Mouse (Mus musculus) kidney, embryonic 16.5 days (tissue): ENCODE measurements around the gene Sub1. TPM values are rescaled to one million over a fixed set of nuclear protein-coding genes. Genes with fewer than 3 reads are reported as not detected.

ENCODE experiments used
- ATAC-seq: fragments of 200-750 bp; cut with Nextera tagmentation; 2 replicates; pipeline ENCODE4 v1.8.0; 2017; ENCODE audit warnings: moderate TSS enrichment; ENCODE audit not compliant: low FRiP score, low TSS enrichment
- H3K27ac ChIP-seq: fragments of 300-500 bp; sonication (generic); 2 replicates; pipeline ENCODE4 v1.5.1; 2014; ENCODE audit warnings: low read length
- H3K27me3 ChIP-seq: fragments of 300-500 bp; sonication (generic); 2 replicates; pipeline ENCODE4 v1.6.1; 2014; ENCODE audit warnings: low read length, control low read depth, mixed read lengths; ENCODE audit not compliant: insufficient read depth
- H3K36me3 ChIP-seq: fragments of 300-500 bp; sonication (generic); 2 replicates; pipeline ENCODE4 v1.6.1; 2014; ENCODE audit warnings: low read length, control low read depth, mixed read lengths; ENCODE audit not compliant: insufficient read depth
- H3K4me1 ChIP-seq: fragments of 300-500 bp; sonication (generic); 2 replicates; pipeline ENCODE4 v1.6.1; 2014; ENCODE audit warnings: low read length, control low read depth, mixed read lengths; ENCODE audit not compliant: insufficient read depth
- H3K4me2 ChIP-seq: fragments of 300-500 bp; sonication (generic); replicated peaks from 2 replicates; pipeline ENCODE4 v1.6.1; 2014; ENCODE audit warnings: low read depth, low read length
- H3K4me3 ChIP-seq: fragments of 300-500 bp; sonication (generic); 2 replicates; pipeline ENCODE4 v1.5.1; 2014; ENCODE audit warnings: mild to moderate bottlenecking, low read length
- H3K9ac ChIP-seq: fragments of 300-500 bp; sonication (generic); replicated peaks from 2 replicates; pipeline ENCODE4 v1.6.1; 2014; ENCODE audit warnings: low read length
- H3K9me3 ChIP-seq: fragments of 300-500 bp; sonication (generic); 2 replicates; pipeline ENCODE4 v1.6.1; 2016; ENCODE audit warnings: low read length, control low read depth
- WGBS: fragments of 180-500 bp; shearing (Covaris S2); extraction: QIAGEN DNeasy Blood & Tissue Kit; methylation state at CpG from one replicate; pipeline ENCODE4 v1.1.7; 2014; 5-methylcytosine and 5-hydroxymethylcytosine counted together
- polyA plus RNA-seq: library from polyadenylated mRNA; unstranded; fragments of >200 nt; fragmentation: Nextera tagmentation; extraction: Ambion mirVana; gene quantifications from 2 replicates; pipeline ENCODE4 v1.2.1, GENCODE M21; 2015

The Sub1 gene
- polyA plus RNA-seq, 1 experiment from 2014 or later: 637 TPM

DNA sequence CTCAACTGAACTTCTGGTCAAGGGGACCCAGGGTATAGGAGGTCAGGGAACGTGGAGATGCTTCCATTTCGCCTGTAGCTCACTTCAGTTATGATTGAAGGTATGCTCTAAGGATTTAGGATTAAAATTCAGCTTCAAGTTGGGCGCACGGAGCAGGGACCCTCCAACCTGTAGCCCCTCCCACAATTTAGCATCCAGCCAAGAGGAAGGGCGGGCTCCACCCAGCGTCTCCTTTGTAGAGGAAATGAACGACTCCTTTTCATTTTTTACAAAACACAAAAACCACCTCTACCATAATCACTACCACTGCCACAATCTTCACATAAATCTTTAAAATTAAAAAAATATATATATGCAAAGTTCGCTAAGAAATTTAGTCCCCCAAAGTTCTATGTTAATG lies 35.1 kb upstream of the Sub1 start:
- 91% methylated on average over 8 of the region's 8 CpGs for WGBS
- Histone ChIP-seq H3K9me3 (0 out of 2 replicates have a peak, but pooled peaks cover 2% of the 10 kb centered on the region), H3K27me3 (no peaks in the 10 kb centered on the region), H3K4me3 (no peak overlapping the region), H3K36me3 (no peaks in the 10 kb centered on the region), H3K4me1 (no peaks in the 10 kb centered on the region), H3K27ac (no peak overlapping the region), H3K4me2 (no peak overlapping the region), H3K9ac (no peak overlapping the region)
- no peak for ATAC-seq

DNA sequence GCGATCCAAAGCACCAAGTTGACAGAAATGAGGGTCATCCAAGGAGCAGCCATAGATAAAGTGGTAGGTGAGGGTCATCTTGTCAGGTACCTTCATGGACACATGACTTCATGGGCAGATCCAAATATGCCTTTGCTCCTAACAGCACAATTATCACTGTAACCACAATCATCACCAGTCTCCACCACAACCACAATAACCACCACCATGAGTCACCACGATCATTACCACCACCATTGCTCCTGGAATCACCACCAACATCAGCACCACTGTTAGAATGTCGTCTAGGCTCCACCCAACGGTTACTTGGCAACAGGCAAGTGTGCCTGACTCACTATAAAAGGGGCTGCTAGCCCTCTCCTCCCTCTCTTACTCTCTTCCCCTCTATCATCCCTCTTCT lies 33.4 kb upstream of the Sub1 start:
- Histone ChIP-seq H3K4me3 (no peak overlapping the region), H3K9ac (no peak overlapping the region), H3K27ac (no peak overlapping the region), H3K4me2 (no peak overlapping the region), H3K36me3 (no peaks in the 10 kb centered on the region), H3K9me3 (0 out of 2 replicates have a peak, but pooled peaks cover 2% of the 10 kb centered on the region), H3K27me3 (no peaks in the 10 kb centered on the region), H3K4me1 (no peaks in the 10 kb centered on the region)
- ATAC-seq: no peak
- WGBS: 78% methylated on average over 4 of the region's 4 CpGs

DNA sequence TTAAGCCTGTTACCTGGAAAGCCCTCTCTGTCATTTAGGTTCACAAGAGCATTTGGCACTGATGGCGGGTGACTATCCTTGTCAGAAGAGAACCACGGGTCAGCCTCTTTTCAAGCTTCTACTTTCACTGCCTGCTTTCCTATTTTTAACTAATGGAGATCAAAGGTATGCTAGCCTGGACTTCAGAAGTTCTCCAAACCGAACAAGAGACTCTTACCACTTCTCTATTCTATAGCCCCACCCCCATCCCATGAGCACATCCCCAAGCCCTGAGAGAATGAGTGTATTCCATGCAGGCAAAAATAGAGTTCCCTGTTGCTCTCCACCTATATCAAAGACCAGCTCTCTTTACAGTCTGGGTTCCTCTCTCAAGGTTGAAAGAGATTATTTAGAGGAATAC lies 31.0 kb upstream of the Sub1 start:
- Histone ChIP-seq H3K9me3 (0 out of 2 replicates have a peak, but pooled peaks cover 2% of the 10 kb centered on the region), H3K9ac (no peak overlapping the region), H3K36me3 (no peaks in the 10 kb centered on the region), H3K27me3 (no peaks in the 10 kb centered on the region), H3K4me2 (no peak overlapping the region), H3K4me3 (no peak overlapping the region), H3K4me1 (no peaks in the 10 kb centered on the region), H3K27ac (no peak overlapping the region)
- ATAC-seq: no peak
- 79% methylated on average over 3 of the region's 3 CpGs for WGBS

DNA sequence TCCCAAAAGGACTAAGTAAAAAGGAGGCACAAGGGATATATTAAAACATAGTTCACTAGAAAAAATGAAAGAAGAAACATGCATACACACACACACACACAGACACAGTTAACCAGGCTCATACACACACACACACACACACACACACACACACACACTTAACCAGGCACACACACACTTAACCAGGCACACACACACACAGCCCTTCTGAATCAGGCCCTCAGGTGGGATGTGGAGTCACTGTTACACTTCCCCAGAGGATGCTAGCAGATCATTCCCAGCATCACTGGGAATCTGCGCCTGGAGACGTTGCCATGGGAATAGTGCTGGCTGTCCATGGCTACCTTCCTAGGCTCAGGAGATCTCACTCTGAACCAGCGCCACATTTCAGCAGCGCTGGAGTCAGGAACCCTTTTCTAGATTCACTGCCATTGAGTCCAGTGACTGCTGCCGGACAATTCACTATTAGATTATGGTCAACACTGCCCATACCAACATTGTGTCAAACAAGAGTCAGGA lies 30.2 kb upstream of the Sub1 start:
- no peak overlapping the region for H3K27ac ChIP-seq
- no peak overlapping the region for H3K9ac ChIP-seq
- H3K4me1 ChIP-seq: no peaks in the 10 kb centered on the region
- no peaks in the 10 kb centered on the region for H3K36me3 ChIP-seq
- no peaks in the 10 kb centered on the region for H3K27me3 ChIP-seq
- no peak overlapping the region for H3K4me2 ChIP-seq
- no peak overlapping the region for H3K4me3 ChIP-seq
- no peak for ATAC-seq
- H3K9me3 ChIP-seq: 0 out of 2 replicates have a peak, but pooled peaks cover 2% of the 10 kb centered on the region
- WGBS: 91% methylated on average over 5 of the region's 5 CpGs

DNA sequence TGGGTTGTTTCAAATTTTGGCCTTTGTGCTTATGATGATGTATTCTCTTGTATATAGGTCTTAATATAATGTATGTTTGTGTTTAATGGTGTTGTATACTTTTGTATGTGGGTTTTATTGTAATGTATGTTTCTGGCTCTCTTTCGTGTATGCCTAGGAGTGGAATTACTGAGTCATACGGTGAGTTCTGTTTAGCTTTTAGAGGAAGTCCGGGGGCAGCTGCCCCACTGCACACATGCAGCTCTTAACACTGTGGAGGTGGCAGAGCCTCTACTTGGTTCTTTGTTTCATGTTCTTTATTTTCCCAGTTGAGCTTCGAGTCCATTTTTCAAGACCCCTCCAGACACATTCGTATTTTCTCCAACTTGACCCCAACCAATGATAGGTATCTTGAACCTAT lies 29.2 kb upstream of the Sub1 start:
- Histone ChIP-seq H3K27me3 (no peaks in the 10 kb centered on the region), H3K4me2 (no peak overlapping the region), H3K4me1 (no peaks in the 10 kb centered on the region), H3K36me3 (no peaks in the 10 kb centered on the region), H3K9me3 (0 out of 2 replicates have a peak, but pooled peaks cover 2% of the 10 kb centered on the region), H3K4me3 (no peak overlapping the region), H3K9ac (no peak overlapping the region), H3K27ac (no peak overlapping the region)
- 78% methylated on average over 5 of the region's 5 CpGs for WGBS
- ATAC-seq: no peak

DNA sequence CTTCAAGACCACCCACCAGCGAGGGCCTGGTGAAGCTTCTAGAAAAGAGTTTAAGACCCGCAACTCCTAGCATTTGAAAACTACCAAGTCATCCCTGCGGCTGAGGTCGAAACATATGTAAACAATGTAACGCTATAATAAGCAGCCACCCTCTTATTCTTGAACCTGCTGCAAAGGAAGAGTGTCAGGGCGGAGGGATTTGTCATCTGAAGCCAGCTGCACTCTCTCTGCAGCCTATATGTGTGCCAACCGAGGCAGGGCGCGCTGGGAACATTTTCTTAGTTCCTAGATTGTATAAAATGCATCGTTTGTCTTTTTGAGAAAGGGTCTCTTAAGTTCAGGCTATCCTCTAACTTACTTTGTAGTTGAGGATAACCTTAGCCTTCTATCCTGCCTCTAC lies 28.6 kb upstream of the Sub1 start:
- WGBS: 83% methylated on average over 10 of the region's 10 CpGs
- Histone ChIP-seq H3K36me3 (no peaks in the 10 kb centered on the region), H3K4me1 (no peaks in the 10 kb centered on the region), H3K9ac (no peak overlapping the region), H3K9me3 (0 out of 2 replicates have a peak, but pooled peaks cover 2% of the 10 kb centered on the region), H3K27ac (no peak overlapping the region), H3K4me2 (no peak overlapping the region), H3K4me3 (no peak overlapping the region), H3K27me3 (no peaks in the 10 kb centered on the region)
- no peak for ATAC-seq

DNA sequence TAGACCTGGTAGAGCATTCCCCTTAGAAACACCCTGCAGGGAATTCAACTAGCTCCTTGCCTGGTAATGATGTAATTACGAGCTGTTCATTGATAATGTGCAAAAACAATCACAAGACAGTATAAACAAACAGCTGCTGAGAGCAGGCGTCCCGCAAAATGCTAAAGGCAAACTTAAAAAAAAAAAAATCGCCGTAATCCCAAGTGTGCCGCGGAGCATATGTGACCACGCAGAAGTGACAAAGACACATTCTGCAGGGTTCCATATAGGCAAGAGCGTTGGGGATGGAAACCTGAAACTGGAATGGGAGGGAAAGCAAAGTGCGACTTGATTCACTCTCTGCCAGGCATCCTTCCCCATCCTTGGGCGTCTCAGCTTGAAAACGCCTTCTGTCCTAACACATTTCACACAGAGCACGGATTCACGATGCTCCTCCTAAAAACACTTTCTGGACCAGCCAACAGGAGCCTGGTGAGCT lies 28.0 kb upstream of the Sub1 start:
- H3K27me3 ChIP-seq: no peaks in the 10 kb centered on the region
- H3K4me2 ChIP-seq: no peak overlapping the region
- no peak for ATAC-seq
- H3K4me1 ChIP-seq: no peaks in the 10 kb centered on the region
- no peak overlapping the region for H3K9ac ChIP-seq
- no peaks in the 10 kb centered on the region for H3K36me3 ChIP-seq
- WGBS: 50% methylated on average over 14 of the region's 14 CpGs
- no peak overlapping the region for H3K27ac ChIP-seq
- 0 out of 2 replicates have a peak, but pooled peaks cover 2% of the 10 kb centered on the region for H3K9me3 ChIP-seq
- H3K4me3 ChIP-seq: no peak overlapping the region

DNA sequence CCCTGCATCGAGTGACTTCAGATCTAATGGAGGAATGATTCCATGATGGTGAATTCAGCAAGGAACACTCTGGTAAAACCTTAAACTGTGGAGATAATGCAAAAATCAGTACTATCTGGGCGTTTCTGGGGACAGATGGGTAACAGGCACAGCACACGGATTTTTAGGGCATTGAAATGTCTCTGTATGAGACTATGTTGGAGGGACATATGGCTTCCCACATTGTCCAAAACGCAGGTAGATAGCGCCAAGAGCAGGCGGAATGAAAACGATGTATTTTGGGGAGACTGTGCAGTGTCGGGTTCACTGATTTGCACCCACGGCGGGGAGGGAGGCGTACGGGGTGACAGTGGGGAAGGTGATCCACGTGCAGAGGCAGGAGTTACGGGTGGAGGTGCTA lies 22.7 kb upstream of the Sub1 start:
- H3K9me3 ChIP-seq: no peaks in the 10 kb centered on the region
- WGBS: 87% methylated on average over 14 of the region's 14 CpGs
- H3K4me1 ChIP-seq: peaks cover 6% of the 10 kb centered on the region
- H3K27me3 ChIP-seq: no peaks in the 10 kb centered on the region
- no peak overlapping the region for H3K4me3 ChIP-seq
- no peaks in the 10 kb centered on the region for H3K36me3 ChIP-seq
- no peak for ATAC-seq
- H3K4me2 ChIP-seq: no peak overlapping the region
- no peak overlapping the region for H3K9ac ChIP-seq
- H3K27ac ChIP-seq: no peak overlapping the region

DNA sequence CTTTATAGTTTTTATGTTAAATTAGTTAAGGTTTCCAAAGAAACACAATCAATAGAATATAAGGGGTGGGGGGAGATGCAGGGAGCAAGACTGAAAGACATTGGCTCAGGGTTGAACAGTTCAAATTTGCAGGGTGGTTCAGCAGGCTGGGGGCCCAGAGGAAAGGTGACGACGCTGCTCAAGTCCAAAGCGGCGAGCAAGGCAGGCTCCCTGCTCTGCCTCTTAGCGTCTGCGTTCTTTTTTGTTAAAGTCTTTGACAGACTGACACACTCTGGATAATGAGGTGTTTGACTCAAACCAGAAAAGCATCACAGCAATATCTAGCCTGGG lies 21.6 kb upstream of the Sub1 start:
- no peak overlapping the region for H3K4me3 ChIP-seq
- no peak overlapping the region for H3K27ac ChIP-seq
- H3K36me3 ChIP-seq: no peaks in the 10 kb centered on the region
- no peak for ATAC-seq
- H3K4me1 ChIP-seq: peaks cover 6% of the 10 kb centered on the region
- 77% methylated on average over 6 of the region's 6 CpGs for WGBS
- H3K9me3 ChIP-seq: no peaks in the 10 kb centered on the region
- no peaks in the 10 kb centered on the region for H3K27me3 ChIP-seq
- H3K4me2 ChIP-seq: no peak overlapping the region
- no peak overlapping the region for H3K9ac ChIP-seq

DNA sequence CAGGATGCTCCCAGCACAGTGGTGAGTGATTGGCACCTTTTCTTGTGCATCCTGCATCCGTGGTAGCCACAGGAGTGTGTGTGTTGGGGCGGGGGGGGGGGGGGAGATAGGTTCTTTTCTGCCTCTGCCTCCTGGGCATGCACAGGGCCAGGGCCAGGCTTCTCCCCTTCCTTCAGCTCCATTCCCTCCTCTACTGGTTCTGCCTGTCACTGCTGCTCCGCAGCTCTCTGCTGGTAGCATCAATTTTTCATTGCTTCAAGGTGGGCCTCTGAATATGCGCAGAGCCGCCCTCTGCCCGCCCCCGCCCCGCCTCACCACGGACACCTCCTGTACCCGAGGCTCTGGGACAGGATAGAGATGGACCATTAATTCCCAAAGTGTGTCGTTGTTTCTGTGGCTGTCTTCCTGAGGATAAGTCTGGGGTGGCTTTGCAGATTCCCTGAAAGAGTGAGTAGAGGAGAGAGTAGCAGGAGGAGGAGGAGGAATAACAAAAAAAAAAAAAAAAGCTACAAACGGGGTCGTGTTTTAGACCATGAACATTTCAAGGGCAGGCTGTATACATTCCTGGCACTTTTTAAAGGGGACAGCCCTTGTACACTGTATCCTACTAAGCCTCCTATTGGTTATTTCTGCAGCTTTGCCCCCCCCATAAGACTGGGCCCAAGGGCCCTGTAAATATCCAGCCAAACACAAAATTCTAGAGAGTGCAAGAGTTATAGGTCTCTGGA lies 21.1 kb upstream of the Sub1 start:
- Histone ChIP-seq H3K4me1 (peaks cover 6% of the 10 kb centered on the region), H3K9me3 (no peaks in the 10 kb centered on the region), H3K36me3 (no peaks in the 10 kb centered on the region), H3K9ac (no peak overlapping the region), H3K27me3 (no peaks in the 10 kb centered on the region), H3K4me2 (peak overlapping the region; percentile 31; the same call in 1 of the 2 replicates), H3K27ac (no peak overlapping the region), H3K4me3 (no peak overlapping the region)
- peak; percentile 59 for ATAC-seq
- 27% methylated on average over 13 of the region's 13 CpGs for WGBS
